Mouse (Mus musculus): ENCODE data around the gene Znhit2. TPM values are rescaled to one million over a fixed set of nuclear protein-coding genes. Genes with fewer than 3 reads are reported as not detected.

The Znhit2 gene
- polyA plus RNA-seq, 1 experiment from 2014 or later = 33.0 TPM

DNA sequence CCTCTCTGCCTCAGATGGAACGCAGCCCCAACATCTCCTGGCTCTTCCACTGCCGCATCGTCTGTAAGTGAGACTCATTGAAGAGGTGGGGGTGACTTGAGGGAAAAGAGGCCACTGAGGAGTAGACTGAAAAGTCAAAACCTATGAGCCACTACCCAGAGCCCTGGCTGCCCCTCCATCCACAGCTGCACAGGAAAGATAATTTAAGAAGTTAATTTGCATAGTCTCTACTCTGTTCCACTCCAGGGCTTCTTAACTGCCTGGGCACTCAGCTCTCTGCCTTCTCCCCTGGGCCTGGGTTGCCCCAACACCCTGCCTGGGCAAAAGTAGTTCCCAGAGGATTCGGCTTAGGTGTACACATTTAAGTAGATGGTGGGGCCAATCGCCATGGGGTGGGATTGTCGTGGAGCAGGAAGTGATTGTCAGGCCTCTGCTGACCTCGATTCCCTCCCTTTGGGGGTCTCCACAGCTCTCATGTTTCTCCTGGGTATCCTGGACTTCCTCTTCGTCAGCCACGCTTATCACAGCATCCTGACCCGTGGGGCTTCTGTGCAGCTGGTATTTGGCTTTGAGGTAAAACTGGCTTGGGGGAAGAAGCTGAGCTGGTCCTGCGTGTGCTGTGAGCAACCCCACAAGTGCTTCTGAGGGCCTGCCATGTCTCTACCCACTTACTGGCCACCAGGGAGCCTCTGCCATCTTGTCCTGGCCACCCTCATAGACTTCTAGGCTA, 12.1 kb upstream of the Znhit2 start:
- Histone ChIP-seq H3K4me1 (peaks cover 32% of the 10 kb centered on the region), H3K4me3 (replicated peaks) (peak overlapping the region; percentile 99), H3K27me3 (no peaks in the 10 kb centered on the region), H3K27ac (no peak overlapping the region), H3K36me3 (peaks cover 58% of the 10 kb centered on the region), H3K9ac (no peak overlapping the region), H3K4me2 (peak overlapping the region; percentile 86; the same call in 1 of the 2 replicates), H3K9me3 (replicated peaks) (no peaks in the 10 kb centered on the region)
- WGBS = 84% methylated on average over 11 of the region's 11 CpGs
- no peak for ATAC-seq (replicated peaks; ENCODE audit: low FRiP score)

DNA sequence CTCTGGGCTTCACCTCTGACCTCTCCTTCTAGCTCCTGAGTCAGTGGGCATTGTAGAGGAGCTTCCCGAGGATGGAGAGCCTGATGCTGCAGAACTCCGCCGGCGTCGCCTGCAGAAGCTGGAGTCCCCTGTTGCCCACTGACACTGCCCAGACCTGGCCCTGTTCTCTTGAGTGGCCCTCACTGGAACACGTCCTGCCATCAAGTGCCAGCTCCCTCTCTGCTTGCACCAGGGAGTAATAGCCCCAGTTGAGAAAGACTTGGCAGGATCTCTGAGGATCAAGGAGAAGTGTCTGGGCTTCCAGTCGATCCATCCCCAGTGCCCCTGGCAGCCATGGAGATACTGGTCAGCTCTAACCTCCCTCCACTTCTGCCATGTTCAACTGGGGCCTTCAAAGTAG, 8.5 kb upstream of the Znhit2 start:
- no peak for ATAC-seq (replicated peaks; ENCODE audit: low FRiP score)
- Histone ChIP-seq H3K9ac (no peak overlapping the region), H3K4me1 (peaks cover 29% of the 10 kb centered on the region), H3K27me3 (no peaks in the 10 kb centered on the region), H3K36me3 (peaks cover 79% of the 10 kb centered on the region), H3K4me2 (no peak overlapping the region), H3K4me3 (replicated peaks) (no peak overlapping the region), H3K27ac (no peak overlapping the region), H3K9me3 (replicated peaks) (no peaks in the 10 kb centered on the region)
- 86% methylated on average over 7 of the region's 7 CpGs for WGBS

DNA sequence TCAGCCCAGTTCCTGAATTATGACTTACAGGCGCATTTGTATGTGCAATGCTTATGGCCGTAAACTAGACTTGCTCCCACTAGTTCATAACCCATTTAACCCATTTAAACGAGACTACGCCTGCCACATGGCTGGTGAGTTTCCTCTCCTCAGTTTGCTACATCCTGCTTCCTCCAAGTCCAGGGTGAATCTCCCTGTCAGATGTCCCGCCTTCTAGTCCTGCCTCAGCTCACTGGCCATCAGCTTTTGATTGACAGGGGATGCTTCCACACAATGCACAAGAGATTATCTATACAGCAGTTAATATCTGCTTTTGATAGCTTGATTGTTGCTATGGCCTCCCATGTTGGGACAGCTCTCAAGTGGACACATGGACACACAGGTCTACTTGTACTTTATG, 6.7 kb upstream of the Znhit2 start:
- Histone ChIP-seq H3K27me3 (no peaks in the 10 kb centered on the region), H3K9me3 (replicated peaks) (no peaks in the 10 kb centered on the region), H3K4me2 (no peak overlapping the region), H3K9ac (no peak overlapping the region), H3K27ac (no peak overlapping the region), H3K36me3 (peaks cover 74% of the 10 kb centered on the region), H3K4me1 (peaks cover 23% of the 10 kb centered on the region), H3K4me3 (replicated peaks) (no peak overlapping the region)
- ATAC-seq (replicated peaks; ENCODE audit: low FRiP score) = no peak
- WGBS = 80% methylated on average over 5 of the region's 5 CpGs

DNA sequence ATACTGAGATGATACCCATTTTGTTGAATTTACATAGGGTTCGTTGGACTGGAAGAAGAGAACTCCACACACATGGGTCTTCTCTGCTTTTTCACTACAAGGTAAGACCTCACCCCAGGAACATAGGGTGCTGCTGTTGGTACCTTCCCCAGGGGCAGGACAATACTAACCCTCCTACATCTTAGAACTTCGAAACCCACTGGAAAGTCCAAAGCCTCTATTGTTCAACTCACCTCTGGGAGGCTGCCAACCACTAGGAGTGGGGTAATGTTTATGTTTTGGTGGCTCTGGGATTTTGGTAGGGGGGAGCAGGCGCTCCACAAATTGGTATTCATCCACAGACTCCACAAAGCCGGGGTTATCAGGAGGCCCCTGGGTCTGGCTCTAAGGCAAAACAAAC, 4.3 kb upstream of the Znhit2 start:
- H3K4me3 ChIP-seq (replicated peaks) = peak overlapping the region; percentile 95
- peaks cover 31% of the 10 kb centered on the region for H3K4me1 ChIP-seq
- peak overlapping the region; percentile 82 for H3K9ac ChIP-seq
- H3K4me2 ChIP-seq = peak overlapping the region; percentile 78
- no peaks in the 10 kb centered on the region for H3K9me3 ChIP-seq (replicated peaks)
- 54% methylated on average over 4 of the region's 4 CpGs for WGBS
- 0 out of 2 replicates have a peak overlapping the region, but pooled peaks have one; percentile 81 for H3K27ac ChIP-seq
- ATAC-seq (replicated peaks; ENCODE audit: low FRiP score) = no peak
- H3K36me3 ChIP-seq = peaks cover 61% of the 10 kb centered on the region
- no peaks in the 10 kb centered on the region for H3K27me3 ChIP-seq

DNA sequence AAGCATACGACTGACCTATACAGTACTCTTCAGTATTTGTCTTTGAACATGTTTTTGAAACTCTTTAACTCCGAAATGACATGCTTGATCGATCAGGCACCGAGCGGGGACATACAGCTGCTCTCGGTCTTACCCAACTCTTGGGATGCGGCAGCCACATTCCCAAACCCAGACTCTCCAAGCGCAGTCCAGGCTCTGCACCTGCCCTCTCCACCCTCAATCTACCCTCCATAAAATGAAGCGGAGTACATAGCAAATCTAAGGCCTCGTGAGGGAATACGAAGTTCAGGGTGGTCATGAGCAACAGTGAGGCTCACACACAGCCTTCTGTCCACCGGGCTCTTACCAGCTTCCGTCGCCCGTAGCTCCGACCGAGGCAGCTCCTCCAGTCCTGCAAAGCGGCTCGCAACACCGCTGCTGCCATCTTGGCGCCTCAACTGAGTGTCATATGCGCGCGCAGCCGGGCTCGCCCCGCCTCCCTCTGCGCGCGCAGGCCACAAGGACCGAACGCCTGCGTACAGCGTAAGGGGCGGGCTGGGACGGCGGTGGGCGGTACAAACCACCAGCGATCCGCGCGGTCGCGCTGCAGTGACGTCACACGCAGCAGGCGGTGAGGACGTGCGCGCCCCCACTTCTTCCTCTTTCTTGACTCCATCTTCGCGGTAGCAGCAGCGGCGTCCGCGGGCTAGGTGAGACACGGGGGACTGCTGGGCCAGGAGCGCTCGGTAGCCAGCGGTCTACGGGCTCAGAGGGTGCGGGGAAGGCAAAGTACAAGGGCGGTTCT, 3.5 kb upstream of the Znhit2 start, which contains the start of the genes Mrpl49 and Fau:
Mrpl49 (minus strand) TSS at position 473 of the 784 bp plus-strand sequence.
Fau (plus strand) TSS at position 532 of the 784 bp plus-strand sequence.
- H3K9ac ChIP-seq = peak within 1 kb of the TSS; percentile 94
- H3K27ac ChIP-seq = peak within 1 kb of the TSS; percentile 85
- peak; percentile 89 for ATAC-seq (replicated peaks; ENCODE audit: low FRiP score)
- no peaks in the 10 kb centered on the region for H3K27me3 ChIP-seq
- no peaks in the 10 kb centered on the region for H3K9me3 ChIP-seq (replicated peaks)
- peak within 1 kb of the TSS; percentile 78 for H3K4me2 ChIP-seq
- peak within 1 kb of the TSS; percentile 95 for H3K4me3 ChIP-seq (replicated peaks)
- WGBS = under 1% methylated on average over 63 of the region's 63 CpGs
- peaks cover 53% of the 10 kb centered on the region for H3K36me3 ChIP-seq
- peaks cover 39% of the 10 kb centered on the region for H3K4me1 ChIP-seq

DNA sequence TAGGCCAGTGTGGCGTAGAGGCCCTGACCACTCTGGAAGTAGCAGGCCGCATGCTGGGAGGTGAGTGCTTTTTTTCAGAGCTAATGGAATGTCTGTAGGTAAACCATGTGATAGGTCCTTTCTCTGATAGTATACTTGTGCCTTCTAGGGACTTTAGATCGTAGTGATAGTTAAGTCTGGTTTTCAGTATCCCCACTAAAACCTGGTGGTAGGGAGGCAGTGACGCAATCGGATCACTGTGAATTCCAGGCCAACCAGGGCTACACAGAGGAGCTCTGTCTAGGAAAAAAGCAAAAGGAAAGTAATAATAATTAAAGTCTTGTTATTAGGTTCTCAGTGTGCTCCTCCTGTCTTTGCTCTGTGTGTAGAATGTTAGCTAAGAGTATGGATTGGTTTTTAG, 2.5 kb upstream of the Znhit2 start:
- Histone ChIP-seq H3K4me3 (replicated peaks) (peak overlapping the region; percentile 95), H3K27ac (peak overlapping the region; percentile 85), H3K4me1 (peaks cover 44% of the 10 kb centered on the region), H3K36me3 (peaks cover 43% of the 10 kb centered on the region), H3K9me3 (replicated peaks) (no peaks in the 10 kb centered on the region), H3K4me2 (peak overlapping the region; percentile 78), H3K9ac (peak overlapping the region; percentile 94), H3K27me3 (no peaks in the 10 kb centered on the region)
- ATAC-seq (replicated peaks; ENCODE audit: low FRiP score) = no peak
- WGBS = 38% methylated on average over 5 of the region's 5 CpGs

DNA sequence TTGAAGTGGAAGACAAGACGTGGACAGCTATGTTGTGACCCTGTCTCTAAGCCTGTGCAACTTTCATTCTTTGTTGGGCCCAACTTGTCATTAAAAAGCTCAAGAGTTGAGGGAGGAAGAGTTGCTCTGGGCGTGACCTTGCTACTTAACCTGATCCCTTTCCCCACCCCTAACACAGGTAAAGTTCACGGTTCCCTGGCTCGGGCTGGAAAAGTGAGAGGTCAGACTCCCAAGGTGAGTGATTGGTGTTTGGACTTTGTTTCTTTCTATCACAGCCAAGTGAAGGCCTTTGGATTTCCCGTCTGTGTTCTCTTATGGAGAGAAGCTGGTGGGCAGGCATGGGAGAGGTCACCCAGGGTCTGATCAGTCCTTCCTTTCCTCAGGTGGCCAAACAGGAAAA, 2.0 kb upstream of the Znhit2 start:
- no peak for ATAC-seq (replicated peaks; ENCODE audit: low FRiP score)
- Histone ChIP-seq H3K4me3 (replicated peaks) (peak overlapping the region; percentile 95), H3K9ac (peak overlapping the region; percentile 94; the same call in 1 of the 2 replicates), H3K9me3 (replicated peaks) (no peaks in the 10 kb centered on the region), H3K36me3 (peaks cover 38% of the 10 kb centered on the region), H3K4me1 (peaks cover 46% of the 10 kb centered on the region), H3K27ac (0 out of 2 replicates have a peak overlapping the region, but pooled peaks have one; percentile 85), H3K27me3 (no peaks in the 10 kb centered on the region), H3K4me2 (peak overlapping the region; percentile 78)
- 81% methylated on average over 5 of the region's 5 CpGs for WGBS

DNA sequence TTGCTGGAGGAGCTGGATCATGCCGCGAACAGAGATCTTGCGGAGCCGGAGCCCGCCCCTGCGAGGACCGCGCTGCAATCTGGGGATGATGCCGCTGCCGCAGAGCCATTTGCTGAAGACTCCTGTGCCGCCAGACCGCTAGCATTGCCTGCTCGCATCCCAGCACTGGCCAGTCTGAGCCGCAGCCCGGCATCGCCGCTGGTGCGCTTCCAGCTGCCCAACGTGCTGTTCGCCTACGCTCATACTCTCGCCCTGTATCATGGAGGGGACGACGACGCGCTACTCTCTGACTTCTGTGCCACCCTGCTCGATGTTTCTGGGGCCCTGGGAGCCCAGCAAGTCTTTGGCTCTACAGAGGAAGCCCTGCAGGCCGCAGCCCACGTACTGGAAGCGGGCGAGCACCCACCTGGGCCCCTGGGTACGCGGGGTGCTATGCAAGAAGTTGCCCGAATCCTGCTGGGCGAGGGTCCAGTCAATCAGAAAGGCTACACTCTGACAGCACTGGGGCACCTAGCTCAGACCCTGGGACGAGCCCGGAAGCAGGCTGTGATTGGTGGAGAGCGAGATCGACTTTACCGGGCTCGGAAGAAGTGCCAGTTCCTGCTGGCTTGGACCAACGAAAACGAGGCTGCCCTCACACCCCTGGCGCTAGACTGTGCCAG, 780 bp downstream of the Znhit2 start:
- peaks cover 48% of the 10 kb centered on the region for H3K4me1 ChIP-seq
- H3K27me3 ChIP-seq = no peaks in the 10 kb centered on the region
- ATAC-seq (replicated peaks; ENCODE audit: low FRiP score) = peak; percentile 17; the same call in 1 of the 2 replicates
- H3K36me3 ChIP-seq = peaks cover 19% of the 10 kb centered on the region
- WGBS = 2% methylated on average over 44 of the region's 44 CpGs
- H3K9ac ChIP-seq = peak overlapping the region; percentile 94
- no peaks in the 10 kb centered on the region for H3K9me3 ChIP-seq (replicated peaks)
- peak overlapping the region; percentile 98 for H3K4me2 ChIP-seq
- H3K27ac ChIP-seq = peak overlapping the region; percentile 95
- peak overlapping the region; percentile 80 for H3K4me3 ChIP-seq (replicated peaks)

DNA sequence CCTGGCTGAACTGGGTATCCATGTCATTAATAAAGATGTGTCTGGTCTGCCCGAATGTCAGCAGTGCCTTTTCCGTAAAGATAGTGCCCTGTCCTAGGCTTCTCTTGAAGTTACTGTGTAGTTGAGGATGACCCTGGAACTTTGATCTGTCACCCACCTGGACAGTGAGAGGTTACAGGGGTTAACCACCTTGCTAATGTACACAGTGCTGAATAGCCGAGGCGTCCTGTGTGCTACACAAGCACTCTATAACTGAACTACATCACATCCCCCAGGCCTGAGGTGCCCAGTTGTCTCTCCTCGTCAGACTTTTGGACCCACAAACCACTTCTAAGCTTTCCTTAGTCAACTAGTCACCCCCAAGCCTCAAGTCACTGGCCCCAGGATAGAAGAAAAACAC, 1.4 kb downstream of the Znhit2 start:
- Histone ChIP-seq H3K4me2 (peak overlapping the region; percentile 98), H3K9ac (peak overlapping the region; percentile 94), H3K4me1 (peaks cover 52% of the 10 kb centered on the region), H3K27me3 (no peaks in the 10 kb centered on the region), H3K27ac (peak overlapping the region; percentile 95; the same call in 1 of the 2 replicates), H3K36me3 (peaks cover 19% of the 10 kb centered on the region), H3K9me3 (replicated peaks) (no peaks in the 10 kb centered on the region), H3K4me3 (replicated peaks) (peak overlapping the region; percentile 80)
- no peak for ATAC-seq (replicated peaks; ENCODE audit: low FRiP score)
- 47% methylated on average over 5 of the region's 5 CpGs for WGBS

DNA sequence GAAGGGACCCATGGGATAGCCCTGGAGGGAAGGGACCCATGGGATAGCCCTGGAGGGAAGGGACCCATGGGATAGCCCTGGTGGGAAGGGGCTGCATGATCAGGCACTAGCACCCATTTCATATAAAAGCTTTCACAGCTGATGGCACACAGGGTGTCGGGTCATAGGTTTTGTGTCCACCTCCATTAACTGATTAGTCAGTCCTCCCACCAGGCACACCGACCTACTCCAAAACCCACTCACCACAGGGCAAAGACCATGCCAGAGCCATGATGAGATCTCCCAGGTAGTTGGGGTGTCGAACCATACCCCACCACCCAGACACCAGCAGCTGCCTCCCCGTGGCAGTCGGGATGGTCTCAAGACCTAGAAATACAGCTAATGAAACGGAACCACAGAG, 2.1 kb downstream of the Znhit2 start:
- peaks cover 58% of the 10 kb centered on the region for H3K4me1 ChIP-seq
- ATAC-seq (replicated peaks; ENCODE audit: low FRiP score) = no peak
- H3K9me3 ChIP-seq (replicated peaks) = no peaks in the 10 kb centered on the region
- H3K9ac ChIP-seq = no peak overlapping the region
- no peaks in the 10 kb centered on the region for H3K27me3 ChIP-seq
- H3K27ac ChIP-seq = no peak overlapping the region
- WGBS = 90% methylated on average over 6 of the region's 6 CpGs
- H3K4me3 ChIP-seq (replicated peaks) = no peak overlapping the region; the same call in 1 of the 2 replicates
- H3K36me3 ChIP-seq = peaks cover 19% of the 10 kb centered on the region
- H3K4me2 ChIP-seq = peak overlapping the region; percentile 98

DNA sequence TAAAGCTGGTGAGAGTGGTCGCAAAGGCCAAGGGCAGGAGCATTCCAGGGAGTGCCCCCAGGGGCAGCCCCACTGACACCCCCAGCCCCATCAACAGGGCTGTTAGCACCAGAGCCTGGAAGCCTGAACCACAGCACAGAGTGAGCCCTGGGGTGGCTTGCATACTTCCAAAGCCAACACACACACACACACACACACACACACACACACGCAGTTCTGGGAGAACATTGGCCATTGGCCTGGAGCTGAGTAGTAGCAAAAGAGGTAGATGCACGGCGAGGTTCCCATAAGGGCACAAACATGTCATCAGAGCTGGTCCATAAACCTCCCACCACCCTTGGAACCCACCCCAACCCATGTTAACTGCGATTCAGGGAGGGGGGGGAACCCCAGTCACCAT, 5.6 kb downstream of the Znhit2 start:
- WGBS = 35% methylated on average over 5 of the region's 5 CpGs
- Histone ChIP-seq H3K27me3 (no peaks in the 10 kb centered on the region), H3K9ac (peak overlapping the region; percentile 61), H3K4me2 (peak overlapping the region; percentile 95), H3K36me3 (peaks cover 31% of the 10 kb centered on the region), H3K27ac (peak overlapping the region; percentile 88), H3K4me1 (peaks cover 49% of the 10 kb centered on the region), H3K4me3 (replicated peaks) (peak overlapping the region; percentile 52), H3K9me3 (replicated peaks) (no peaks in the 10 kb centered on the region)
- no peak for ATAC-seq (replicated peaks; ENCODE audit: low FRiP score)

All from kidney, embryonic 15.5 days (tissue).